Mouse (Mus musculus): Measurements from ENCODE around the gene Csmd2.

The Csmd2 gene

GRCm38 (mm10) chr4:128141161-128142101 lies 153.8 kb downstream of the Csmd2 start:
- DNase-seq (ENCODE audit: low read depth, low spot score) = no peak

GRCm38 (mm10) chr4:128142279-128142678 lies 154.6 kb downstream of the Csmd2 start:
- no peak for DNase-seq (ENCODE audit: low read depth, low spot score)

- no peak for DNase-seq (ENCODE audit: low read depth, low spot score)
Observed at GRCm38 (mm10) chr4:128143147-128143546, 155.5 kb downstream of the Csmd2 start.

GRCm38 (mm10) chr4:128149524-128149923 lies 161.9 kb downstream of the Csmd2 start:
- no peak for DNase-seq (ENCODE audit: low read depth, low spot score)

GRCm38 (mm10) chr4:128152066-128152465 lies 164.4 kb downstream of the Csmd2 start:
- no peak for DNase-seq (ENCODE audit: low read depth, low spot score)

- no peak for DNase-seq (ENCODE audit: low read depth, low spot score)
Observed at GRCm38 (mm10) chr4:128153144-128153543, 165.5 kb downstream of the Csmd2 start.

- no peak for DNase-seq (ENCODE audit: low read depth, low spot score)
Observed at GRCm38 (mm10) chr4:128155226-128155625, 167.6 kb downstream of the Csmd2 start.

- DNase-seq (ENCODE audit: low read depth, low spot score) = no peak
Observed at GRCm38 (mm10) chr4:128160656-128161055, 173.0 kb downstream of the Csmd2 start.

GRCm38 (mm10) chr4:128170181-128170580 lies 182.5 kb downstream of the Csmd2 start:
- no peak for DNase-seq (ENCODE audit: low read depth, low spot score)

- DNase-seq (ENCODE audit: low read depth, low spot score) = no peak
Observed at GRCm38 (mm10) chr4:128171233-128171632, 183.6 kb downstream of the Csmd2 start.

- DNase-seq (ENCODE audit: low read depth, low spot score) = no peak
Observed at GRCm38 (mm10) chr4:128171701-128172100, 184.0 kb downstream of the Csmd2 start.

- DNase-seq (ENCODE audit: low read depth, low spot score) = no peak
Observed at GRCm38 (mm10) chr4:128178974-128179373, 191.3 kb downstream of the Csmd2 start.

GRCm38 (mm10) chr4:128179581-128179980 lies 191.9 kb downstream of the Csmd2 start:
- DNase-seq (ENCODE audit: low read depth, low spot score) = no peak

GRCm38 (mm10) chr4:128184747-128185146 lies 197.1 kb downstream of the Csmd2 start:
- DNase-seq (ENCODE audit: low read depth, low spot score) = no peak

- no peak for DNase-seq (ENCODE audit: low read depth, low spot score)
Observed at GRCm38 (mm10) chr4:128194454-128194853, 206.8 kb downstream of the Csmd2 start.

GRCm38 (mm10) chr4:128217991-128218595 lies 230.4 kb downstream of the Csmd2 start:
- DNase-seq (ENCODE audit: low read depth, low spot score) = no peak

- no peak for DNase-seq (ENCODE audit: low read depth, low spot score)
Observed at GRCm38 (mm10) chr4:128224453-128224852, 236.8 kb downstream of the Csmd2 start.

- no peak for DNase-seq (ENCODE audit: low read depth, low spot score)
Observed at GRCm38 (mm10) chr4:128227377-128228316, 240.0 kb downstream of the Csmd2 start.

GRCm38 (mm10) chr4:128233458-128233857 lies 245.8 kb downstream of the Csmd2 start:
- DNase-seq (ENCODE audit: low read depth, low spot score) = no peak

GRCm38 (mm10) chr4:128239113-128239512 lies 251.5 kb downstream of the Csmd2 start:
- no peak for DNase-seq (ENCODE audit: low read depth, low spot score)

GRCm38 (mm10) chr4:128241075-128241853 lies 253.6 kb downstream of the Csmd2 start:
- DNase-seq (ENCODE audit: low read depth, low spot score) = no peak
